Mouse (Mus musculus): ENCODE measurements around the gene Gusb. TPM values are rescaled to one million over a fixed set of nuclear protein-coding genes. Genes with fewer than 3 reads are reported as not detected.

Gene Gusb
- total RNA-seq, 2 experiments from 2014 or later: 10.6 to 12.7 TPM

DNA sequence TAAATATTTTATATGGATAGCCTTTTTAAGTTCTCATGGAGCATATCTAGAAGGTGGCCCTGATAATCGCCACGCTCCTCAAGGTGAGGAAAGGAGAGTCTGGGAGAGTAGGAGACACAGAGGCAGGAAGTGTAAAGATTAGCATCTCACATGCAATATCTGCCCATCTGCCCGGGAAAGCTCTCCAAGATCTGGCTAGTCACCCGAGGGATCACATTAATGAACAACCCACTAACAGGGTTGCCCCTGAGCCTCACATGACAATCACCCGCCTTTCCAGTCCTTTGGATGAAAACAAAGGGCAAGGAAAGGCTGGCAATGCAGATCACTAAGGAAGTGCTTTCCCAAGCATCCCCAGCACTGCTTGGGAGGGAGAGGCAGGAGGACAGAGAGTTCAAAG, 24.3 kb upstream of the Gusb start:
- no peak for DNase-seq (ENCODE audit: low spot score in 2 of 2)

DNA sequence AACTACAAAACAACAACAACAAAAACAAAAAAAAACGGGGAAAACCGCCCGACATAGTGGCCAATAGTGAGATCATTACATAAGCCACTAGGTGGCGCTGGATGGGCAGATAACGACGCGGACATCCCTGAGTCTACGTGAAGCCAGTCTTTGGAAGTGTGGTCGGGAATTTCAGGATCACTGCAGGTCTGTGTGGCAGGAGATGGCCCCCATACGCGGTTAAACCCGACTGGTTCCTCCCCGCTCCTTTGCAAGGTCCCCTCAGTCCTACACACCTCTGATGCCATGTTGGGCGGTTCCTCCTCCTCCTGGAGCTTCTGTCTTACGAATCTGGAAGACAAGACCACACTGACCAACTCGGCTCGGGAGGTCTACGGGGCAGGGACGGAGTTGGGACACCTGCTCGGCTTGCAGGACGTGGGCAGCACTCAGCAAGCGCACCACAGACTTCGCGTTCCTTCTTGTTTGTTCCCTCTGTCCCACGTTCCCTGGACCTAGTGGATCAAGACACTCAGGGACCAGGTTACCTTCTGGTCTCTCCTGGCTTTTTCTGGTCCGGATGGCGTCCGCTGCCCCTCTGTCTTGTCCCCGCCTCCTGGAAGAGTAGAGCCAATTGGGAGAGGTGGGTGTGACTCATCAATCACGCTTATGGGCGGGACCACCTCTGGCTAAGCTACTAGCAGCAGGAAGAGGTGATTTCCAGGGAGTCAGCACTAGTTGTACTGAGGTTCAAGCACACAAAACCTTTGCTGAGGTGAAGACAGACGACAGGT, 21.1 kb upstream of the Gusb start:
- DNase-seq (ENCODE audit: low spot score in 2 of 2): peak; percentile 70 to 71

DNA sequence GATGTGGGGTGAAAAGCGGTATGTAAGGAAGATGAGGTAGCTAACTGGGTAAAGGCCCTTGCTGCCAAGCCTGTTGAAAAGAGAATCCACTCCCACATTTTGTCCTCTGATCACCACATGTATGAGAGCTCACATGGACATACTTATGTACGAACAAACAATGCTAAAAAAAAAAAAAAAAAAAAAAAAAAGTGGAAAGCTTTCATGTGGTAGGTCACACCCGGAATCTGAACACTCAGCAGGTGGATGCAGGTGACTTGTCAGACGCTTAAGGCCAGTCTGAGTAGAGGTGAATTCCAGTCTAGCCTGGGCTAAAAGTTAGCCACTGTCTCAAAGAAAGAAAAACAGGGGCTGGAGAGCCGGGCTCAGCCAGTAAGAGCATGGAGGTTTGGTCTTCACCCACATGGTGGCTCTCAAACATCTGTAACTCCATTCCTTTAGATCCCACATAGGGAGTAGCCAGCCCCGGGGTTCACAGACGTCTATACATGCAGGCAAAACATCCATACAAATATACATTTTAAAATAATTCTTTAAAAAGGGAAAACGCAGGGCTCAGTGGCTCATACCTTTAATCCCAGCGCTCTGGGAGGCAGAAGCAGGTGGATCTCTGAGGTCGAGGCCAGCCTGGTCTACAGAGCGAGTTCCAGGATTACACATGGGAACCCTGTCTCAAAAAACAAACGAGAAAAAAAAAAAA, 20.4 kb upstream of the Gusb start:
- no peak for DNase-seq (ENCODE audit: low spot score in 2 of 2)

DNA sequence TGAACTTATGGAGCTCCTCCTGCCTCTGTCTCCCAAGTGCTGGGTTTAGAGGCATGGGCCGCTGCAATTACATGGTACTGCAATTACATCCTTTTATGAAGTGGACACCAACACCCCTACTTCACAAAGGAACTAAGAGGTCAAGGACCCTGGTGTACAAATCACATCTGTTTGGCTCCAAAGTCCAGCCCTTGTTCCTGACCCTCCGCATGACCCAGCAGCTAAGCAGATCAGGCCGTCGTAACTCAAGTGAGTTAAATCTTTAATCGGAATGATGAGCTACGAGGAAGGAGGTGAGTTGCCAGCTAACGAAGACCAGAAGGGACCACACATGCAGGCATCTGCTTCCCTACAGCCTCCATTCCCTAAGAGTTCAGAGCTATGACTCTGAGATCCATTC, 19.5 kb upstream of the Gusb start:
- DNase-seq (ENCODE audit: low spot score in 2 of 2): no peak

DNA sequence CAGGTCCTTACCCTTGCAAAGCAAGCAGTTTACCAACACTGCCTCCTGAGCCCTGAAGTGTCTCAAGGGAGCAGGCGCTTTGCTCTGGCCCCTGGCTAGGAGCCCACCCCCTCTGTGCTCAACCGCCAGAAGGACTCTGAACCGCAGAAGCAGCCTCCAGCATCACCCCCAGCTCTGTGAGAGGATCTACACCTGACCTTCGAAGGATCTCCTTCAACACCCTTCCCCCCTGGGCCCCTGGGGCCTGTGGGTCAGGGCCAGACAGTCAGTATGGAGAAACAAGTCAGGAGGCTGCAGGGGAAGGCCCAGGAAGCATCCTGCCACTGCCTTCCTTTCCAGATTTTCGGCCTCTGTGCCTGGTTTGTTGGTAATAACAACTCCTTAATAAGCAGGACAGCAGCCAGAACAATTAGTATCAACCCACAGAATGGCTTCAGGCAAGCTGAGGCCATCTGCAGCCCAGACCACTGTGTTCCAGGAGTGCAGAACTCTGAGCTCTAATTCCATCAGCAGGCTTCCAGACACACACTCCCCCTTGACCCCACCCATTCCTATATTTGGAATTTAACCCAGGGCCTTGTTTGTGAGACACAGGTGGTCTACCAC, 18.6 kb upstream of the Gusb start:
- no peak for DNase-seq (ENCODE audit: low spot score in 2 of 2)

DNA sequence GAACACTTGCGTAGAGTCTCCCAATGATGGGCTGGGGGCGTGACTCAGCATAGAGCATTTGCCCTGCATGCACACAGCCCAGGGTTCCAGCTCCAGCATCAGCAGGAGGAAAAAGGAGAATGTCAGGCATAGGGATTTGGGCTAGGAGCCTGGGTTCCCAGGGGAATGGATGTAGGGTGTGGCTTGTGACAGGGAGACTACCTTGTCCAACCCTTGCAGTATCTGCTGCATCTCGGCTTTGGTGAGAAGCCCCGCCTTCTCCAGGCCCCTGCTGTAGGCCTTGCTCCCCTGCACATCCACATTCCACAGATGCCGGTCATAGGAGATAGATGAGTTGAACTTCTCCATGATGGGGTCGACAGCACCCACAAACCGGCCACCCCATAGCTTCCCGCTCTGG, 16.6 kb upstream of the Gusb start:
- DNase-seq (ENCODE audit: low spot score in 2 of 2): no peak

DNA sequence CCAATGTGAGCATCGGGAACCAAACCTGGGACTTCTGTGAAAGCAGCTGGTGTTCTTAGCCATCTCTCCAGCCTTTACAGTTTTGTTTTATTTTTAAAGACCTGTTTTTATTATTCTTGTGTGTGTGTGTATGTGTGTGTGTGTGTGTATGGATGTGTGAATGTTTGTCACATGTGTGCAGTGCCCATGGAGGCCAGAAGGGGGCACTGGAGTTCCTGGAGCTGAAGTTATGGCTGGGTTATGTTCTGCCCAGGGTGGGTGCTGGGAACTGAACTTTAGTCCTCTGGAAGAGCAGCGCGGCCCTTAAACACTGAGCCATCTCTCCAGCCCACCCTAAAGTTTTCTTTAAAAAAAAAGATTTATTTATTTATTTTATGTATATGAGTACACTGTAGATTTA, 12.3 kb upstream of the Gusb start:
- no peak for DNase-seq (ENCODE audit: low spot score in 2 of 2)

DNA sequence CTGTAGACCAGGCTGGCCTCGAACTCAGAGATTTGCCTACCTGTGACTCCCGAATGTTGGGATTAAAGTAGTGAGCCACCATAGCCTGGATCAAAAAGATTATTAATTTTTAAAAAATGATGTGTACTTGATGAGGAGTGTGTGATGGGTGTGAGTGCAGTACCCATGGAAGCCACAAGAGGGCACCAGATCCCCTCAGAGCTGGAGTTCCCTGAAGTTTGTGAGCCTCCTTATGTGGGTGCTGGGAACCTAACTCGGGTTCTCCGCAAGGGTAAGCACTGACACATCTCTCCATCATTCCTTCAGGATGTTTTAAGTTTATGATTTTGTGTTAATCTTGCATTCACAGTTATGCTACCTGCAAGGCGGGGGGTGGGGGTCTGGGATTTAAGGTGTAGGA, 8.1 kb upstream of the Gusb start:
- no peak for DNase-seq (ENCODE audit: low spot score in 2 of 2)

DNA sequence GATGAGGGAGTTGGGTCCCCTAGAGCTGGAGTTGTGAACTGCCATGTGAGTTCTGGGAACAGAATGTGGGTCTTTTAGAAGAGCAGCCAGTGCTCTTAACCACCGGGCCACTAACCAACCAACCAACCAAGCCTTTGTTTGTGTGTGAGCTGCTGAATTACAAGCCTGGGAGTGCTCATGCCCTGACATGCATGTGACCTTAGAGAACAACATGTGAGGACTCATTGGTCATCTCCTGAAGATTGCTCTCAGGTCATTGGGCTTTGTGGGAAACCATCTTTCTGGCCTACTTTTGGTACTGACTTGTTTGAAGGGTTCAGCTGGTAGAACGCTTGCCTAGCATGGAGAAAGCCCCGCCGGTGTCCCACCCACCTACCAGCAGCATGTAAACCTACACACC, 6.9 kb upstream of the Gusb start:
- no peak for DNase-seq (ENCODE audit: low spot score in 2 of 2)

DNA sequence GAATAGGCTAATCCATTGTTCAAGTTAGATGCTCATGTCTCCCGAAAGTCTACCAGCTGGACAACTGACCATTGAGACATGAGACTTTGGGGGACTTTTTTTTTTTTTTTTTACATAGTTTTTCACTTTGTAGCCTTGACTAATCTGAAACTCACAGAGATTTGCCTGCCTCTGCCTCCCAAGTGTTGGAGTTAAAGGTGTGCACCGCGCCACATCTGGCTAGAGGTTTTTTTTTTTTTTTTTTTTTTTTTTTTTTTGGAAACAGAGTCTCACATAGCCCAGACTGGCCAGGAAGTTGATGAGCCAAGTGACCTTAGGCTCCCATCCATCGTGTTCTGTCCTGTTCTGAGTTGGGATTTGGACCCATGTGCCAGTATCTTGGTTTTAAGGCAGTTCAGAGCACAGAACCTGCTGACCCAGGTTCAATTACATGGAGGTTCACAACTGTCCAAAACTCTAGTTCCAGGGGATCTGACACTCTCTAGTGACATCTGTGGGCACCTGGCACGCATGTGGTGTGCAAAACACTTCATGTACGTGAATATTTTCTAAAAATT, 5.3 kb upstream of the Gusb start:
- DNase-seq (ENCODE audit: low spot score in 2 of 2): no peak

DNA sequence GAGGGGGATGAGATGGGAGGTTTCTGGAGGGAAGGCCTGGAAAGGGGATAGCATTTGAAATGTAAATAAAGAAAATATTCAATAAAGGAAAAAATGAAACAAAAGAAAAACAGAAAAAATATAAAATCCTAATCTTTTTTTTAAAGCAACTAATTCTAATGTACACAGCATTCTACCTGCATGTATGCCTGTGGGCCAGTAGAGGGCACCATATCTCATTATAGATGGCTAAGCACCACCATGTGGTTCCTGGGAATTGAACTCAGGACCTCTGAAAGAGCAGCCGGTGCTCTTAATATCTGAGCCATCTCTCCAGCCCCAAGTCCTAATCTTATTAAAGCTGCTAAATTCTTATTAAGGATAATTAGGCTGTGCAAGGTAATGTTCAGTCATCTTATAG, 4.5 kb upstream of the Gusb start:
- no peak for DNase-seq (ENCODE audit: low spot score in 2 of 2)

DNA sequence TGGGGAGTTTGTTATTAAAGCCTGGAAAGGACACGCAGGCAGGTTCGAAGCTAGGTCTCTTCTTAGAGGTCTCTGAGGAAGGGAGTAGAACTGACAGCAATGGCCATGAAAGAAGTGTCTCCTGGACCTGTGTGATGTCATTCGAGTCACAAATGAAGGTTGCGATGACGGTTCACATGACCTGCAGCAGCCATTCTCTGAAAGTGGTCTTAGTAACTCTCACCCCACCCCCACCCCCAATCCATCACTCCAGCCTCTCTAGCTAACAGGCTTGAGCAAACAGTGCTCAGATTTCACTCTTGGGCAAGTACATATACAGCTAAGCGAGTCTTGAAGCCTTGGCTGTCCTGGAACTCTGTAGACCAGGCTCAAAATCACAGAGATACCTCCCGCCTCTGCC, 380 bp upstream of the Gusb start:
- no peak for DNase-seq (ENCODE audit: low spot score in 2 of 2)

DNA sequence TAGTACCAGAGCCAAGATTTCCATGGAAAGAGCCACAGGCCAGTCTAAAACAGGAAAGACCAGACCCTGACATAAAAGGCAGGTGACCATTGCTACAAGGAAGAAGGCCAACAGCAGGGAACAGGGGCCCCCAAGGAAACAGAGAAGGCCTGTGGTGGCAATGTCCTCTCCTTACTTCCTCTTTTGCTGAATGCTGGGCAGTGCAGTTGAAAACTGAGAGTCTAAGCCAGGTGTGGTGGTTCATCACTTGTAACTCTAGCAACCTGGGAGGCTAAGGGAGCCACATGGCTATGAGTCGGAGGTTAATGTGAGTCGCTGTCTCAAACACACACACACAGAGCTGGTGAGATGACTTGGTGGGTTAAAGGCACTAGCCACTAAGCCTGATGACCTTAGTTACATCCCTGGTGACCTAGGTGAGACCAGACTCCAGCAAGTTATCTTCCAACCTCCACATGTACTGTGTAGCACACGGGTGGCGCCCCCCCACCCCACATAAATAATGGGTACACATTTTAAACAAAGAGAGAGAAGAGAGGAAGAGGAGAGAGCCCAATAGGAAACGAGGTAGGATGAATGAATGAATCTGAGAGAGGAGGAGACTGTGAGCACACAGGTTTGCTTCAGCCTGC, 1.4 kb downstream of the Gusb start:
- DNase-seq (ENCODE audit: low spot score in 2 of 2): no peak

DNA sequence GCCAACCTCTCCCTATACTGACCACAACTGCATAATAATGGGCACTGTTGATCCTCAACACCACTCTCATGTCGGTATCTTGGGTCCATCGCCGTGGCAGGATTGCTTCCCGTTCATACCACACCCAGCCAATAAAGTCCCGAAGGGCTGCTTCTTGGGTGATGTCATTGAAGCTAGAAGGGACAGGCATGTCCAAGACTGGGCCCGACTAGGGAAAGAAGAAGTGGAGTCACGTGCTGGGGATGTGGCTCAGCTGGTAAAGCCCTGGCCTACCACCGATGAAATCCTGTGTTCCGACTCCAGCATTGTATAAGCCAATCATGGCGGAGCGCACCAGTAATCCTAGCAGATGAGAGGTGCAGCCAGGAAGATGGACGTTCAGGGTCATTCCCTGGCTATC, 2.1 kb downstream of the Gusb start:
- DNase-seq (ENCODE audit: low spot score in 2 of 2): no peak

DNA sequence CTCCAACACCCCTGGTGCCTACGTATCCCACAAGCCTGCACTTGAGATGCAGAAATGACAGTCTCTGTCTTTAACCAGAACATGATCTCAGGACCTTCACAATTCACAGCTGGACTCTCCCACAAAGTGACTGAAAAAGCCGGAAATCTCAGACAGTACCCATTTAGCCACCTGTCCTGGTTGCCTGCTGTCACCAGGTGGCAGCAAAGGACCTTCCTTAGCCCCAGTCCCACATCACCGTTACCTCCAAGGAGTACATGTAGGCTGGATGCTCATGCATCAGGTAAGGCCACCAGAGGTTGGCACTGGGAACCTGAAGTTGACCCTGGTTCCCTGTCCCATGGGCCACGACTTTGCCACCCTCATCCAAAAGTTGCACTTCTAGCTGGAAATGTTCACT, 3.8 kb downstream of the Gusb start:
- DNase-seq (ENCODE audit: low spot score in 2 of 2): peak; percentile 49 to 51

DNA sequence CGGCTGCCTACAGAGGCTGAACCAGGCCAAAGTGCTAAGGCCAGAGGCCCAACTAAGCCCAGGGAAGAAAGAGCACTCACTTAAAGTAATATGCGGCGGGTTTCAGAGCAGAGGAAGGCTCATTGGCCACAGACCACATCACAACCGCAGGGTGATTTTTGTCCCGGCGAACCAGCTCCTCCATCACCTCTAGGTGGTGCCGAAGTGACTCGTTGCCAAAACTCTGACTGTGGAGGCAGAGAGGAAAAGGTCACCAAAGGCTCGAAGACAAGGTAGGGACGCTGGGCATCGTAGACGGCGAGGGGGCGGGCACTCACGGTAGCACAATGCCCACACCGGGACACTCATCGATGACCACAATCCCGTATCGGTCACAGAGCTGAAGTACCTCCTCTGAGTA, 5.1 kb downstream of the Gusb start:
- DNase-seq (ENCODE audit: low spot score in 2 of 2): no peak

DNA sequence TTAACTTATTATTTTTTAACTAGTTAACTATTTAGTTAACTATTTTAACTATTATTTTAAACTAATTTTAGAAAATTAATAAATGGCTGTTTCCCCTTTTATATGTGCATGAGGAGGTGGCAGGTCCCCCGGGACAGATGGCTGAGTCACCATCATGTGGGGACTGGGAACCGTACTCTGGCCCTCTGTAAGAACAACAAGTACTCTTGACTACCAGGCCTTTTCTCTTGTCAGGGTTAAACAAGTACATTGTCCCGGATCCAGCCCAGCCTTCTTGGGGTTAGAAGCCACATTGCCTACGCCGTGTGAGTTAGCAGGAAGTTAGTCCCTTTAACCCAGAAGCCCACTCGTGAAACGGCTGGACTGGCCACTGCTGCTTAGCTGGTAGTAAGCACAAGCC, 7.9 kb downstream of the Gusb start:
- DNase-seq (ENCODE audit: low spot score in 2 of 2): no peak

DNA sequence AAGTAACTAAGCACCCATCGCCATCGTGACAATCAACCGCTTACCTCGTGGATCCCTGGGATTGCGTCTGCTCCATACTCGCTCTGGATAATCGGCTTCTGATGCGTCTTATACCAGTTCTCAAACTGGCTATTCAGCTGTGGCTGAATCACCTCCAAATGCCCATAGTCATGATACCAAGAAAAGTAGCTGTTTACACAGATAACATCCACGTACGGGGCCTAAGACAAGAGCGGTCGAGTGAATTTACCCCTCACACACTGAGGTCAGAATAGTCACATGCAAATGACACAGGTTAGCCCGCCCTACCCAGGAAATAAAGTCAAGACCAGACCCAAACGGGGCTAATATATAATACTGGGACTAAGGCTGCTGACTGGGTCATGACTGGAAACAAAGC, 9.5 kb downstream of the Gusb start:
- no peak for DNase-seq (ENCODE audit: low spot score in 2 of 2)

DNA sequence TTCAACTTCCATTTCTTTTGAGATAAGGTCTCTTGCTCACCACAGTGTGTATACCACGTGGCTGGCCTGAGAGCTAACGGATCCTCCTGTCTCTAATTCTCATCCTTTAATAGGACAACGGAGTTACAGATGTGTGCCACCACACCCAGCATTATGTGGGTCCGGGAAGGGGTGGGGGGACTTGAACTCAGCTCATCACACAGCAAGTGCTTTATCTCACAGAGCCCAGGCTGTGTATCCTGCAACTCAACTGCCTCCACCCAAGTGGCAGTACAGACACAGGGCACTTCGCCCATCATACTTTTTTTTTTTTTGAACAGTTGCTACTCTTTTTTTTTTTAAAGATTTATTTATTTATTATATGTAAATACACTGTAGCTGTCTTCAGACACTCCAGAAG, 11.0 kb downstream of the Gusb start:
- DNase-seq (ENCODE audit: low spot score in 2 of 2): no peak

DNA sequence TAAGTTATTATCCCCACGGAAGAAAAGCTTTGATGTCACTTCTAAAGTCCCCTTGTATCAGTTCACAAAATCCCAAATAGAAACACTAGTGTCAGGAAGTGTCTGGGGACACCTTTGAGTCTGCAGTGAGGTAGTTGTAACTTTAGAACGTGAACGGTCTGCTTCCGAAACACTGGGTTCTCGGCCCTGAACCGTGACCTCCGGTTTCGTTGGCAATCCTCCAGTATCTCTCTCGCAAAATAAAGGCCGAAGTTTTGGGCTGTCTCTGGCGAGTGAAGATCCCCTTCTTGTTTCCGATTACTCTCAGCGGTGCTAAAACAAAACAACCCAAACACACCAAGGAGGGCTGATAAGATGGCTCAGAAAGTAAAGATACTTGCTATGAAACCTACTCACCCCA, 13.5 kb downstream of the Gusb start:
- no peak for DNase-seq (ENCODE audit: low spot score in 2 of 2)

DNA sequence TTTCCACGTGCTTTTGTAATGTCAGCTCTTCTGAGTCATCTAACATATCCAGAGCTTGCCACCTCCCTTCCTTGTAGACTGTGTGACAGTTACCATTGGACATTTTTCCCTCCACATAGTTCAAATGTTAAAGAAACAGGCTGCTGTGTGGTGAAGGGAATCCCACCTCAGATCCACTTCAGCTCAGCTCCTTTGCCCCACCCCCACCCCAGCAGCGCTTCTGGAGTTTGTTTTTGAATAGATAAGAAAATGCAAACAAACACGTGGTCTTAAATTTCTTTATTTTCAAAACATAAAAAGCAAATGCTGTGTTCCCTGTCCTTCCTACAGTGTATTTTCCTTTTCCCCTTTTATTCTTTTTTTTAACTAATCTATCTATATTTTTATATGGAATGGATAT, 22.6 kb downstream of the Gusb start:
- DNase-seq (ENCODE audit: low spot score in 2 of 2): no peak

DNA sequence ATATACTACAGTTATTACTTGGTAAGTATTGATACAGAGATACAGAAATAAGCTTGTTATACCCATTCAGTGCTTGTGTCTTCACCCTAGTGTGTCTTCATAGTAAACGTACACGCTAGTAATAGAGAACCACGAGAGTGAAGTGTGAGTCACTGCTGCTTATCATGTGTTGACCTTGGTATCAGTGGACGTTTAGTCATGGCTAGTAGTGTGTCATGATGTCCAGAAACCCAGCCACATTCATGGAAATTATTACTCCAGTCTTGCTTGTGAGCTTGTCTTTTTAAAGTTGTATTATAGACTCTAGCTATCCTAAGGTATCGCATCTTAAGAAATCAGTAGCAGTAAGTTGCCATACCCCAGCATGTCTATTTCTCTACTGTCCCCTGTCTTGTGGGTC, 24.2 kb downstream of the Gusb start:
- DNase-seq (ENCODE audit: low spot score in 2 of 2): no peak

Data from left cerebral cortex, adult 18-20 months (tissue).